Mouse (Mus musculus) CH12.LX (cell line): Measurements from ENCODE around the gene Frrs1. TPM values are rescaled to one million over a fixed set of nuclear protein-coding genes. Genes with fewer than 3 reads are reported as not detected.

ENCODE experiments used
- DNase-seq: peaks from one replicate; pipeline ENCODE4 v3.0.0-alpha.2; 2013; ENCODE audit errors: extremely low read depth
- H3K27ac ChIP-seq: 2 replicates; pipeline ENCODE4 v1.5.1; 2012; ENCODE audit warnings: low read depth, mild to moderate bottlenecking, control low read depth, moderate library complexity; ENCODE audit not compliant: insufficient read depth
- H3K27me3 ChIP-seq: replicated peaks from 2 replicates; pipeline ENCODE3; 2012; ENCODE audit warnings: inconsistent platforms
- H3K36me3 ChIP-seq, 2 experiments: replicated peaks in 1 of 2; 2 replicates each; pipeline versions ENCODE3 to v1.6.1; 2012; ENCODE audit warnings: inconsistent platforms in 1 of 2, low read length in 1 of 2, mild to moderate bottlenecking in 1 of 2, mixed read lengths in 1 of 2, moderate library complexity in 1 of 2; ENCODE audit not compliant: control insufficient read depth in 1 of 2, insufficient read depth in 1 of 2
- H3K4me1 ChIP-seq, 2 experiments: 2 replicates each; pipeline ENCODE4 v1.6.1; 2012; ENCODE audit warnings: inconsistent platforms in 1 of 2, moderate library complexity in 1 of 2; ENCODE audit not compliant: insufficient read depth in 2 of 2, control insufficient read depth in 1 of 2
- H3K4me2 ChIP-seq: 2 replicates; pipeline ENCODE4 v1.6.1; 2012; ENCODE audit warnings: low read depth, mild to moderate bottlenecking, control low read depth; ENCODE audit not compliant: poor library complexity, insufficient read depth, severe bottlenecking
- H3K4me3 ChIP-seq, 3 experiments: fragments of 150-350 bp in 1 of 3; sonication (generic) in 1 of 3; replicated peaks in 1 of 3; 2 replicates each; pipeline versions ENCODE3 to v1.5.1; 2011 to 2012; ENCODE audit warnings: low read depth in 2 of 3, low read length in 2 of 3, mild to moderate bottlenecking in 2 of 3, moderate library complexity in 2 of 3, control low read depth in 1 of 3, improper control_type of control experiment in 1 of 3, inconsistent platforms in 1 of 3, mixed read lengths in 1 of 3; ENCODE audit not compliant: poor library complexity in 1 of 3
- H3K79me2 ChIP-seq: replicated peaks from 2 replicates; pipeline ENCODE4 v1.6.1; 2012; ENCODE audit warnings: mild to moderate bottlenecking, moderate library complexity; ENCODE audit not compliant: control insufficient read depth, poor library complexity, insufficient read depth, severe bottlenecking; ENCODE audit errors: extremely low read depth
- H3K9ac ChIP-seq: 2 replicates; pipeline ENCODE4 v1.6.1; 2012; ENCODE audit warnings: low read depth, mild to moderate bottlenecking, control low read depth, moderate library complexity; ENCODE audit not compliant: insufficient read depth
- H3K9me3 ChIP-seq: replicated peaks from 2 replicates; pipeline ENCODE3; 2012; ENCODE audit warnings: low read length, inconsistent platforms, mixed read lengths
- BHLHE40 ChIP-seq: IDR thresholded peaks from 2 replicates; pipeline ENCODE4 v1.6.1; 2011; ENCODE audit warnings: mild to moderate bottlenecking, low read depth, low read length, improper control_type of control experiment
- CHD1 ChIP-seq: IDR thresholded peaks from 2 replicates; pipeline ENCODE4 v1.6.1; 2012; ENCODE audit warnings: low read depth, low read length, improper control_type of control experiment, inconsistent platforms
- CHD2 ChIP-seq: IDR thresholded peaks from 2 replicates; pipeline ENCODE4 v1.6.1; 2011; ENCODE audit warnings: low read length, improper control_type of control experiment
- E2F4 ChIP-seq: IDR thresholded peaks from 2 replicates; pipeline ENCODE4 v1.6.1; 2011; ENCODE audit warnings: low read depth, low read length, improper control_type of control experiment; ENCODE audit not compliant: insufficient replicate concordance
- ELF1 ChIP-seq: IDR thresholded peaks from 2 replicates; pipeline ENCODE4 v1.6.1; 2014; ENCODE audit warnings: low read depth, mild to moderate bottlenecking, inconsistent platforms, low read length, improper control_type of control experiment
- ETS1 ChIP-seq: conservative IDR thresholded peaks from 2 replicates; pipeline ENCODE4 v1.6.1; 2012; ENCODE audit warnings: low read depth, mild to moderate bottlenecking, inconsistent platforms, low read length, improper control_type of control experiment, moderate library complexity
- KAT2A ChIP-seq: IDR thresholded peaks from 2 replicates; pipeline ENCODE4 v1.6.1; 2012; ENCODE audit warnings: low read length, improper control_type of control experiment, inconsistent platforms; ENCODE audit not compliant: insufficient replicate concordance
- POLR2A ChIP-seq: IDR thresholded peaks from 2 replicates; pipeline ENCODE4 v1.6.1; 2011; ENCODE audit warnings: low read depth, mild to moderate bottlenecking, improper control_type of control experiment, low read length
- POLR2AphosphoS2 ChIP-seq: IDR thresholded peaks from 2 replicates; pipeline ENCODE4 v1.6.1; 2011; ENCODE audit warnings: low read depth, low read length, improper control_type of control experiment
- SMC3 ChIP-seq: IDR thresholded peaks from 2 replicates; pipeline ENCODE4 v1.6.1; 2011; ENCODE audit warnings: low read depth, low read length, improper control_type of control experiment
- TBP ChIP-seq: conservative IDR thresholded peaks from 2 replicates; pipeline ENCODE4 v1.6.1; 2011; ENCODE audit warnings: low read depth, low read length, improper control_type of control experiment
- TCF12 ChIP-seq: IDR thresholded peaks from 2 replicates; pipeline ENCODE4 v1.6.1; 2014; ENCODE audit warnings: low read depth, mild to moderate bottlenecking, inconsistent platforms, low read length, improper control_type of control experiment
- ZNF384 ChIP-seq: IDR thresholded peaks from 2 replicates; pipeline ENCODE4 v1.6.1; 2012; ENCODE audit warnings: low read depth, low read length, improper control_type of control experiment, inconsistent platforms
- dilution Hi-C: fragments of 300-500 bp; cut with MboI; formaldehyde crosslinking; loops from 2 replicates; pipeline ENCODE4 v1.14.3; 2020; ENCODE audit warnings: low sequenced_read_pairs; ENCODE audit not compliant: extremely low pct_unique_long_range_greater_than_20kb, extremely low pct_ligation_motif_present
- in situ Hi-C: fragments of 300-500 bp; cut with MboI; formaldehyde crosslinking; loops from 3 replicates; pipeline ENCODE4 v1.14.3; 2019; ENCODE audit warnings: low sequenced_read_pairs, low pct_ligation_motif_present, low pct_unique_long_range_greater_than_20kb, mixed read lengths
- polyA plus RNA-seq: library from polyadenylated mRNA; unstranded; fragments of >175 nt; gene quantifications from 2 replicates; pipeline ENCODE4 v1.2.1, GENCODE M21; 2012; ENCODE audit warnings: low read depth; ENCODE audit not compliant: insufficient read length
- total RNA-seq, 2 experiments: library from RNA; depleted of rRNA; stranded (reverse); fragments of 300-350 nt in 1 of 2; fragments of >200 nt in 1 of 2; gene quantifications; 2 replicates each; pipeline ENCODE4 v1.2.3; 2012 to 2014

Frrs1 gene
- total and polyA plus RNA-seq, 3 experiments = 11.0 to 34.9 (median 16.5) TPM

- dilution Hi-C loops (no loop called here), in situ Hi-C loops (no loop called here)
- Histone ChIP-seq H3K4me2 (no peak overlapping the region), H3K79me2 (no peaks in the 10 kb centered on the region), H3K27ac (no peak overlapping the region), H3K36me3 (no peaks in the 10 kb centered on the region), H3K4me1 (no peaks in the 10 kb centered on the region), H3K9me3 (no peaks in the 10 kb centered on the region), H3K27me3 (no peaks in the 10 kb centered on the region), H3K4me3 (no peak overlapping the region), H3K9ac (no peak overlapping the region)
- DNase-seq = no peak
- TF ChIP-seq TCF12 (no peak), ETS1 (no peak), POLR2A (no peak), KAT2A (no peak), TBP (no peak), CHD2 (no peak), ZNF384 (no peak), E2F4 (no peak), ELF1 (no peak), SMC3 (no peak)
Observed at GRCm38 (mm10) chr3:116940804-116941558, 81.7 kb downstream of the Frrs1 start.

- Histone ChIP-seq H3K27me3 (no peaks in the 10 kb centered on the region), H3K79me2 (no peaks in the 10 kb centered on the region), H3K9ac (no peak overlapping the region), H3K36me3 (no peaks in the 10 kb centered on the region), H3K9me3 (no peaks in the 10 kb centered on the region), H3K27ac (no peak overlapping the region), H3K4me2 (no peak overlapping the region)
- in situ Hi-C loops = no loop called here
- TF ChIP-seq BHLHE40 = no peak
- TF ChIP-seq ZNF384 = no peak
- TF ChIP-seq KAT2A = no peak
- no peak for TF ChIP-seq POLR2AphosphoS2
- TF ChIP-seq SMC3 = no peak
- TF ChIP-seq CHD1 = no peak
- TF ChIP-seq, all 38 proteins: peak for 0
- Histone ChIP-seq H3K4me1 (no peaks in the 10 kb centered on the region), H3K4me3 (no peak overlapping the region)
- no peak for DNase-seq
- dilution Hi-C loops = no loop called here
Observed at GRCm38 (mm10) chr3:116941559-116942117, 82.4 kb downstream of the Frrs1 start.
